Mouse (Mus musculus) myocyte (in vitro differentiated cells): ENCODE results near the gene Ferd3l.

Experiments used
- CEBPB ChIP-seq: IDR thresholded peaks from 2 replicates; pipeline ENCODE4 v1.6.1; 2011; ENCODE audit warnings: mild to moderate bottlenecking, moderate library complexity; ENCODE audit not compliant: poor library complexity, insufficient read depth, severe bottlenecking
- E2F4 ChIP-seq: IDR thresholded peaks from one replicate; pipeline ENCODE4 v1.6.1; 2011; ENCODE audit warnings: mild to moderate bottlenecking, control low read depth, moderate library complexity; ENCODE audit not compliant: insufficient read depth
- MAX ChIP-seq: IDR thresholded peaks from one replicate; pipeline ENCODE4 v1.6.1; 2011; ENCODE audit warnings: low read depth, mild to moderate bottlenecking, control low read depth
- MYOG ChIP-seq, 3 experiments: IDR thresholded peaks; one replicate each; pipeline ENCODE4 v1.6.1; 2011; ENCODE audit warnings: control low read depth in 2 of 3, low read depth in 2 of 3, mild to moderate bottlenecking in 2 of 3; ENCODE audit not compliant: insufficient read length in 2 of 3, control insufficient read depth in 1 of 3, insufficient read depth in 1 of 3
- POLR2A ChIP-seq: IDR thresholded peaks from one replicate; pipeline ENCODE4 v1.6.1; 2011; ENCODE audit warnings: low read depth, mild to moderate bottlenecking, control low read depth, moderate library complexity; ENCODE audit not compliant: insufficient read length
- SRF ChIP-seq: IDR thresholded peaks from one replicate; pipeline ENCODE4 v1.6.1; 2011; ENCODE audit warnings: low read depth; ENCODE audit not compliant: control insufficient read depth, insufficient read length
- TCF12 ChIP-seq: IDR thresholded peaks from one replicate; pipeline ENCODE4 v1.6.1; 2011; ENCODE audit warnings: mild to moderate bottlenecking, control low read depth; ENCODE audit not compliant: poor library complexity, insufficient read depth, severe bottlenecking
- USF1 ChIP-seq: IDR thresholded peaks from one replicate; pipeline ENCODE4 v1.6.1; 2011; ENCODE audit warnings: low read depth, mild to moderate bottlenecking, control low read depth, moderate library complexity

DNA sequence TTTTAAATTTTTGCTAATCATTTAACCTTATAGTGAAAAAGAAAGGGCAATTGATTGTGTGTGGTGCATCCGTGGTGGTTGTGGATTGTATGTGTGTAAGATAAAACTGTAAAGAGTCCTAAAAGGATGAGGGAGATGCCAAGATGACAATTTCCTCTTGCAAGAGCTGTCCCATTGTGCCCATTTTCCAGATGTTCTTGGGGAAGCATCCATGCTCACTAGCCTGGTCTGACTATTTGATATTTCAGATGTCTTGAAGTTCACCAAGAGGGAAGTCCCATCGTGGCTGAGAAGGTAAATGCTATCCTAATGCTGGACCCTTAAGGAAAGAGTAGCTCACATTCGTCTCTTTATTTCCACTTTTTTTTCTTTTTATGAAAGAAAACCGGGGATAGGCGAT, 32.8 kb downstream of the Ferd3l start:
- no peak for TF ChIP-seq POLR2A
- no peak for TF ChIP-seq MYOG (IDR thresholded peaks at IDR 0.05; ENCODE audit: control insufficient read depth in 1 of 3, insufficient read depth in 1 of 3, insufficient read length in 2 of 3, low read depth in 2 of 3)
- no peak for TF ChIP-seq USF1
- no peak for TF ChIP-seq MAX
- no peak for TF ChIP-seq TCF12
- no peak for TF ChIP-seq CEBPB
- no peak for TF ChIP-seq E2F4
- no peak for TF ChIP-seq SRF
